Mouse (Mus musculus) CD4-positive, CD25-positive, alpha-beta regulatory T cell, adult 4 months (primary cell): ENCODE measurements around the gene Tdrd1. TPM values are rescaled to one million over a fixed set of nuclear protein-coding genes. Genes with fewer than 3 reads are reported as not detected.

Source experiments
- ATAC-seq: one replicate; pipeline ENCODE4 v1.8.0; 2017
- polyA plus RNA-seq, 2 experiments: library from polyadenylated mRNA; unstranded; fragments of 100-300 nt; shearing (Covaris generic); gene quantifications; one replicate each; pipeline ENCODE4 v1.2.1; 2017

Tdrd1 gene
- polyA plus RNA-seq, 2 experiments from 2014 or later, result not detected

- ATAC-seq, result no peak
Measured at GRCm38 (mm10) chr19:56913761-56914160, 87.8 kb downstream of the Tdrd1 start.

- no peak for ATAC-seq
Measured at GRCm38 (mm10) chr19:56914658-56915057, 88.6 kb downstream of the Tdrd1 start.

GRCm38 (mm10) chr19:56915084-56915483 is 89.1 kb downstream of the Tdrd1 start:
- ATAC-seq, result no peak

Other genes with a start within 250 kb of the Tdrd1 start
- not detected for gene Adrb1, start 104.0 kb upstream of the Tdrd1 start, polyA plus RNA-seq
- gene Ccdc186, start 4.0 kb upstream of the Tdrd1 start, polyA plus RNA-seq, result 10 to 100 TPM; 11.1 to 13.1 TPM
- gene Vwa2, start 48.0 kb downstream of the Tdrd1 start, polyA plus RNA-seq, result not detected
- not detected for gene Afap1l2, start 182.0 kb downstream of the Tdrd1 start, polyA plus RNA-seq